Mouse (Mus musculus) thymus, postnatal 25 days (tissue): Measurements from ENCODE around the gene Tescl.
A peak's percentile ranks its signal among the peaks of the same experiment; 100 is the strongest.

Source experiments
- DNase-seq: peaks from one replicate; pipeline ENCODE4 v3.0.0; 2022

The Tescl gene

DNA sequence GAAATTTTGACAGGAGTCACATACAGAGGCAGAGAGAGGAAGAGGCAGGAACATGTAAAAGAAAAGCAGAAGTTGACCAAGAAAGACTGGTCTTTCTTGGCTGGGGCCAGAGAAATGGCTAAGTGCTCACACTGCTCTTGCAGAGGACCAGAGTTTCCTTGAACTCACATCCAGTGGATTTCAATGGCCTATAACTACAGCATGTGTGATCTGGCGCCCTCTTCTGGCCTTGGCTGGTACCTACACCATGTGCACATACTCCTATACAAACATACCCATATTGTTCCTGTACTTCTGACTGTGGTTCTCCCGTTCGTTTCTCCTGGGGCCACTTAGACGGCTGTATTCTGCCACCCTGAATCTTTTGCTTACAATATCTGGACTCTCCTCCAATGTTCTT, 27.3 kb upstream of the Tescl start:
- no peak for DNase-seq

DNA sequence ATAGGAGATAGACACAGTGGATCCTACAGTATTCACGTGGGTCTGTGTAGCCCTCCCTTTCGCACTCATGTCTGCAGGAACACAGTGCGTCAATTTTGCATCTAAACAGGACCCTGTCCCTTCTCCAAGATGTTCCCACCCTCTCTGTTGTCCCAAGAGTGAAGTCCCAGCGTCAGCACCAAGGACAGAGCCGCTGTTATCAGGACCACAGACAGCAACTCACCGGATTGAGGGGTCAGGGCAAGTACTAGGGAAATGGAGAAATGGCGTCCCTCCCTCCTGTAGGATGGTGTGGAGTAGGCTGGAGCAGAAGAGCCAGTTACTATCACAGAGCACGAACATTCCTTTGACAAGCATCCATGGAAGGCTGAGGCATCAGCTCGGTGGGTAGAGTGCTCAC, 25.5 kb upstream of the Tescl start:
- DNase-seq, result no peak

DNA sequence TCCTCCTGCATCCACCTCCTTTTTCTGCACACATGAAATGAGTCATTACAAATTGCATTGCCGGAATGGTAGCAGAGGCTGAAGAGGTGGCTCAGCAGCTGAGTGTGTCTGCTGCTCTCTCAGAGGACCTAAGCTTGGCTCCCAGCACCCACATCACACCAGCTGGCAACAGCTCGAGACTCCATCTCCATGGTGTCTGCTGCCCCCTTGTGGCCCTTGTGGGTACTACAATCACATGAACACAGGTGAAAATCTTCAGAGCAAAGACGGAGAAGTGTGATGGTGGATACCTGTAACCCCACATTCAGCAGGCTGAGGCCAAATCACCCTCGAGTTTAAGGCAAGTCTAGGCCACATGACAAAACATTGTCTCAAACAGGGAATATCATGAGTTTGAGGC, 24.2 kb upstream of the Tescl start:
- DNase-seq, result no peak

DNA sequence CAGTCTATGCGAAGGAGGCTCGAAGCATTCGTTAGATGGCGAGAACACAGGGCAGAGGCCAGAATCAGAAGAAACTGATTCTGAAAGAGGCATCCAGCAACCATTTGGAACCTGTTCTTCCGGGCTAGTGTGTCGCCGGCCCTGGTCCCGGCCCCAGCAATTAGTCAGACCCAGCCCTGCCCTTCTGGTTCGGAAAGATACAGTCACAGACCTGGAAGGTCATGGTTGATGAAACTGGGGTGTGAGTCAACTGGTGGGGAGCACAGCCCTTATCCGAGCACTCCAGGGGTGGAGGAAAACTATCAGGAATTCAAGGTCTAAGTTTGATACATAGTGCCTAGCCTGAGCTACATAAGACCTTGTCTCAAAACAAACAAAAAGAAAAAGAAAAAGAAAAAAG, 22.3 kb upstream of the Tescl start:
- no peak for DNase-seq

DNA sequence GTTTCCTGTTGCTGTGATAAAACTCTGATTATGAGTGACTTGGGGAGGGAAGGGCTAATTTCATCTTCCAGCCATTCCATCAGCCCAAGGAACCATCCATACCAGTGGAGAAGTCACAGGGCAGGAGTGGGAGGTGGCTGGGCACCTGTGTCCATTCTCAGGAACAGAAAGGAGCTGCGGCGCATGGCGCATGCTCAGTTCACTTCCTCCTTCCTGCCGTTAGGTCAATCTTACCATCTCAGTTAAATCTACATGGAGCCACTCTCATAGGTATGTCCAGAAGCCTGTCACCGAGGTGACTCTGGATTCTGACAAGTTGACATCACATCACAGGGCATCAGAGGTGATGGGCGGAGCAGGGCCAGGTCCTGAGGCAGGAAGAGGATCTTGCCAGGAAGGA, 21.9 kb upstream of the Tescl start:
- DNase-seq, result no peak

DNA sequence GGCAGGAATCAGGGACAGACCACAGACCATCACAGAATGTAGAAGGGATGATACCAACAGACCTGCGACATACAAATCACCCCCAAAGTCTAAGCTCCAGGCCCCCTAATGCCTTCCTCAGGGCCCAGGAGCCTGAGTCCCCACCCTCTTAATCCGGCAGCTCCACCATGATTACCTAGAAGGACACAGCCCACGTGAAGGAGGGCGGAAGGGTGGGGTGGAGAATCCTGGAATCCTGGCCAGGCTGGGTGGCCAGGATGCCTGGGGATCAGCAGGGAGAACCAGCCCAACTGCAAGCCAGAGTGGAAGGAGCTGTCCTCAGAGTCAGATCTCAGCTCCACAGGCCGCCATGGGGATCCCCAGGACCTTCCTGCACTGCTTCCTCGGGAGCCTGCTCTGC, 15.2 kb upstream of the Tescl start, which contains the start of gene Lypd5:
Gene Lypd5 (plus strand): TSS at position 301 of the 400 bp plus-strand sequence.
- DNase-seq, result no peak

DNA sequence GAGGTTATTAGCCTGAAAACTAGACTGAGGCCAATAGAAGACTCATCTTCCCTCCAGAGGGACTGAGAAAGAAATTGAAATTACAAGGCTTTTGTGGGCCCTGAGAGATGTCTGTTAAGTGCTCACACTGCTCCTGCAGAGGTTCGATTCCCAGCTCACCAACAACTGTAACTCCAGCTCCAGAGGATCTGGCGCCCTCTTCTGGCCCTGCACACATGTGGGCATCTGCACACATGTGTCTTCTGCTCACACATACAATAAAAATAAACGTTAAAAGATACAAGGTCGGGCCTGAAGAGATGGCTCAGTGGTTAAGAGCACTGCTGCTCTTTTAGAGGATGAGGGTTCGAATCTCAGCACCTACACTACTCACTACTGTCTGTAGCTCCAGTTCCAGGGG, 12.7 kb upstream of the Tescl start:
- DNase-seq, result no peak

DNA sequence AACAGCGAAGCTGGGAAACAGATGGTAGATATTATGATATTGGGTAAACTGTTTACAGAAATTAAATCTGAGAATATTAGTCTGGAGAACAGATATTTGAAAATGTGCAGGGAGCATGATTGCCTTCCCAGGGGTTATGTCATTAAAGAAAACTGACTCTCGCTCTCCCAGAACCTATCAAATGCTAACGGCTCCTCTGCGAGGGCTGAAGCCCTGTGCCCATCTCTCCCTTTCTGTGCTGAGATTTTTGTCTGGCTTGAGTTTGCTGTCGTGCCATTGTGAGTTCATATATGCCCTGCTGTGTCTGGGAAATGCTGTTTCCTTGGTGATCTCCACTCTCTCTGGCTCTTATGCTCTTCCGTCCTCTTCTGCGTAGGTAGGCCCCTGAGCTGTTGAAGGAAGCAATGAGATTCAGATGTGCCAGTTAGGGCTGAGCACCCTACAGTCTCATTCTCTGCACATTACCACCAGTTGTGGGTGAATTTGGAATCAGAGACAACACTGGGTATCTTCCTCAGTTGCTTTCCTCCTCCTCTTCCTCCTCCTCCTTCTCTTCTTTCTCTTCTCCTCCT, 10.1 kb upstream of the Tescl start:
- no peak for DNase-seq

DNA sequence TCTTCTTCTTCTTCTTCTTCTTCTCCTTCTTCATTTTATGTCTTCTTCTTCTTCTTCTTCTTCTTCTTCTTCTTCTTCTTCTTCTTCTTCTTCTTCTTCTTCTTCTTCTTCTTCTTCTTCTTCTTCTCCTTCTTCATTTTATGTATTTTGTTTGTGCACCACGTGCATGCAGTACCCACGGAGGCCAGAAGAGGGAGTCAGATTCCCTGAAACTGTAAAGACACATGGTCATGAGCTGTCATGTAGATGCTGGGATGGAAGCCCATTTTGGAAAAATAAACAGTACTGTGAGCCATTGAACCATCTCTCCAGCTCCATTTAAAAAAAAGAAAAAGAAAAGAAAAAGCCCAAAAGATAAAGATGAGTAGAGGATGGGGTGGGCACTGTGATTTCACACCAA, 4.5 kb upstream of the Tescl start:
- no peak for DNase-seq

DNA sequence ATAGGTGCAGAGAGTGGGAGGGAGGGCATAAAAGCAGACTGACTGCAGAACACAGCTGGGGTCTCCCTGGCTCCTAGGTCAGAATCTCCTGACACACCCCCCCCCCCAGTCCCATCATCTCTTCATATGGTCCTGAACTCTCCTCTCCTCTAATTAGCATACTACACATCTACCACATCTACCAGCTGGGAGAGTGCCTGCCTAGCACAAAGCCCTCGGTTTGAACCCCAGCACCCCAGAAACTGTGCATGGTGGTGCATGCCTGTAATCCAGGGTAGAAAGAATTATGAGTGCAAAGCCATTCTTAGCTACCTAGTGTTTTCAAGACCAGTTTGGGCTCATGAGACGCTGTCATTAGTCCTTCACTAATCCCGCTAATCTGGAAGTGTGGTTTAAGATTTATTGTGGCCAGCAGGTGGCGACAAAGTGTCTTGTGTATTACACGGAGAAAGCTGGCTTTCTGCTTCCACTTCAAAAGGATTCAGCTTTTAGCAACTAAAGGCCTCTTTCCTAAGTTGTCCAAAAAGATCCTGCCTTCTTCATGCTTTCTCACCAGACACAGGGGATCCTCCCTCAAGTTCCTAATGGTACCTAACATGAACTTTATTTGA, 2.1 kb upstream of the Tescl start:
- peak; percentile 70 for DNase-seq

DNA sequence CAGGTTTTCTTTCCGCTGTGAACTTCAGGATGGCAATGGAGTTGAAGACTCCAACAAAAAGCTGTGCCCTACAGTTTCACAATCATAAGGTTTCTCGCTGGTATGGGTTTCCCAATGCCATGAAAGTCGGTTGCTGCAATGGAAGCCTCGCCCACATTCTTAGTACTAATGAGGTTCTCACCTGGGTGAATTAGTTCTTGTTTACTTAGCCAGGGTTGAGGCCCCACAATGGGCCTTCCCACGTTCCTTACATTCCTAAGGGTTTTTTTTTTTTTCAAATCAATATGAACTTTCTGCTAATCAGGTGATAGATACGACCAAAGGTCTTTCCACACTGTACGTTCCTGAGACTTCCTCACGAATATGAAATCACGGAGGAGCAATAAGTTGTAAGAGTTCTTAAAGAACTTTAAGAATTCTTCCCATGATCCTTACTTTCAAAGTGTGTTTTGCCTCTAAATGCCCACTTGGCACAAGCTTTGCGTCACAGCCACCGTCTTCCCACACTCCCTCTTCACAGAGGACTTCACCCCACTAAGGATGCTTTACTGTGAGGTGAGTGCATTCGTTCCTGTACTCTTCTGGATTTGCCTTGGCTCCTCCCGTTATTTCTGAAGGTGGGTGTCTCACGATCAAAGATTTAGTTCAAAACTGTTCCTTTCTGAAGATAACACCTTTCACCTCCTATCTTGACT, 6.3 kb downstream of the Tescl start:
- DNase-seq, result no peak

DNA sequence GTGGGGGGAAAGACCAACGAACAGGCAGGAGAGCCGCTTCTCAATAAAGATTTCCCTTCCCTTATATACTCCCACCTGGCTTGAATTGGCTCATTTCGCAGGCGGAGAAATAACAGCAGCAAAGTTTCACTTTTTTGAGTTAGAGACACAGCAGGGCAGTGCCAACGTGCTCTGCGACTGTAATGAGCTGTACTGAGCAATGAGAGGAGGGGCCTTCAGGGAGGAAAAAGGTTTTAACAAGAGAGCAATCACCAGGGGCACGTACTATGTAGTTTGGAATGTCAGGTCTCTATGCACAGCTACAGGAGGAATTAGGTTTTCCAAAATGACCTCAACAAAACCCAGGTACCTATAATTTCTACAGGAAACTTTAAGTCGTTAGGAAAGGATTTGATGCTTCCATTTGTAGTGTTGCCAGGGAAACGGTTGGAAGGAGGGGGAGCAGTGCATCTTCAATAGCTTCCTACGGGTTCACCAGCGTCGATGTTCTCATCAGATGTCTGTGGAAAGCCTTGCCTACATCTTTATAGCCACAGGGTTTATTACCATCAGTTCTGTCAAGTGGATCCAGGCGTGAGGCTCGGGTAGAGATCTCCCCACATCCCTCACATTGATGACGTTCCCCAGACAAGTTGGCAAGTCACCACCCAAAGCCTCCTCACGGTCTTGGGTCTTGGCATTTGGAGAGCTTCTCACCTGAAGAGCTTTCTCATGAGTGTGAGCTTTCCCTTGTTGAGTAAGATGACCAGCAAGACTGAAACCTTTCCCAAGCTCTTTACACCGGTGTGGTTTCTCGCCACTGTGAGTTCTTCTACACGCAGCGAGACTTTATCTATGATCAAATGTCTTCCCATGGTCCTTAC, 7.2 kb downstream of the Tescl start:
- DNase-seq, result no peak

DNA sequence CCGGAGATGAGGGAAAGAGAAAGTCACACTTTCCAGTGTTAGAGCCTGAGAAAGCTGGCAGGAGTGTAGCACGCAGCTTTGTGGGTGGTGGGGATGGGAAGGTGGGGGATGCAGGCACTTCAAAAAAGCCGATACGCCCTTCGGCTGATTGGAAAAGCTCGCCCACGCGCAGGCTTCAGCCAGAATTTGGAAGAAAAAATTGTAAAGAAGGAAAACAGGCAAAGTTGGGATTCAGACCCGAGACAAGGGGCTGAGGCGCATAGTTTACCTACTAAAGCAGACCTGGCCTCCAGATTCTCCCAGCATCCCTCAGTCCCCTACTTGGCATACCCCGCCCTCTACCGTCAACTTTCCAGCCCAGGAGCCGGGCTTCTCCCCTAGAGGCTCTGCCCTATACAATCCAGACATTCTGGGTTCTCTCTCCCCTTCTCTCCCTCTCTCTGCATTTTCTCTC, 8.0 kb downstream of the Tescl start:
- DNase-seq, result no peak

DNA sequence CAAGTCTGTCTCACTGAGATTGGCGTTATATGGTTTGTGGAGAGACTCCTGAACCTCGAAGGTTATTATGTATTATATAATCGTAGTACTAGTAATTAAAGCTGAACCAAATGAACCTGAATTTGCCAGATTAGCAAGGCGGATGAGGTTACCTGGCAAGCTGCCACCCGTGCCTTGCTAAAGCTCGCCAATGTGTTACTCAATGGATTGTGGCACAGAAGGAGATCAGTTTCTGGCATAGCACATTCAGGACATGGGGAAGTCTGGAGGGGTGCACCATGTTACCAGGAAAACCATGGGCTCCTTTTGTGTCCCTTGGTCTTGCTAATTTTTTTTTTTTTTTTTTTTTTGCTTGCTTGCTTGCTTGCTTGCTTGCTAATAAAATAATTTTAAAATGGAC, 8.5 kb downstream of the Tescl start:
- no peak for DNase-seq

DNA sequence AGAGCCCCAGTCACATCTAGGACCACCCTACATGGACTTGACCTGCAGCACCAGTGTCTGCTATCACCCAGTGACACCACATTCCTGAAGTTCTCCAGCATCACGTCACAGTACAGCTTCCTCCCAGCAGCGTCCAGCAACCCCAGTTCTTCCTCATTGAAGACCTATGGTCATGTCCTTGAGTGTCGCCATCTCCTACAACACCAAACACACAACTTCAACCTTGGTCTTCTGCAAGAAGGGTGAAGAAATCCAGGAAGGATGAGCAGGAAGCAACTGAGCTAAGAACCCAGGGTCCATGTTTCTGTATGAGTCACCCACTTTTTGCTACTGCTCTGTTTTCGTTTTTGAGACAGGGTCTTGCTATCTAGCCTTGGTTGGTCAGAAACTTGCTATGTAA, 11.1 kb downstream of the Tescl start:
- DNase-seq, result no peak

DNA sequence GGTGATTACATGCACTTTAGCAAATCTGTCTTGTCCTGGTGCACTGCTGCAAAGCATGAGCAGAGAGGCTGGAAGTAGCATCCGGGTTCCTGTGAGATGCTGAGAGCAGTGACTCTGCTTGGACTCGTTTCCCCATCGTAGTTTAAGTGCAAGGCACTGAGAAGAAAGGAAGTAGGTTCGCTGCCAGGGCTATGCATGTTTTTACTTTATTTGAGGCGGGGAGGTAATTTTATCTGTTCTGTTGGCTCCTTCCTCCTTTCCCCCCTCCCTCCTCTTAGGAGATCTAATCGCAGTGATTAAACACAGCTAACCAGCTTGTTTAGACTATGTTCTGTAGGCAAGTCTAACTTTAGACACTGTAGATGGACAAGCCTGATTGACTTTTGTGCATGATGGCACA, 14.8 kb downstream of the Tescl start:
- no peak for DNase-seq

DNA sequence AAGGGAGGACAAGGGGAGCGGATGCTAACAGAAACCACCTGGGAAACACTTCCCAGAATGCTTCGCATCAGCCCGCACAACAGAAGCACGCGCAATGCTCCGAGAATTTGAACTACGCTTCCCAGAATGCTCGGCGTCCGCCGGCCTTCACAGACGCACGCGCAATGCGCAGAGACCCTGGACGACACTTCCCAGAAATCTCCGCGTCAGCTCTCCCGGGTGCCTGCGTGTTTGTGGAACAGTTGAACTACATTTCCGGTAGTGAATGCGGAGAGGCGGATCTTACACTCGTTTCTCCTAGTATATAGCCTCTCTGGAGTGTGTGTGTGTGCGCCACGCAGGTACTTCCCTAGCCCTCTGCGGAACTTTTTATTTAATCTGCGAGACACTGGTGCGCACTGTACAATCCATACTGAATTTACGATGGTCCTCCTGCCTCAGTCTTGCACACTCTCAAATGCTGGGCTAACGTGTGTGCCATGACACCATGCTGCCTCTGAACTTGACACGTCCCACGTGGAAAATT, 17.1 kb downstream of the Tescl start, which contains the start of gene Zfp94:
Gene Zfp94 (minus strand): TSS at position 100 of the 526 bp plus-strand sequence.
- peak; percentile 94 for DNase-seq

DNA sequence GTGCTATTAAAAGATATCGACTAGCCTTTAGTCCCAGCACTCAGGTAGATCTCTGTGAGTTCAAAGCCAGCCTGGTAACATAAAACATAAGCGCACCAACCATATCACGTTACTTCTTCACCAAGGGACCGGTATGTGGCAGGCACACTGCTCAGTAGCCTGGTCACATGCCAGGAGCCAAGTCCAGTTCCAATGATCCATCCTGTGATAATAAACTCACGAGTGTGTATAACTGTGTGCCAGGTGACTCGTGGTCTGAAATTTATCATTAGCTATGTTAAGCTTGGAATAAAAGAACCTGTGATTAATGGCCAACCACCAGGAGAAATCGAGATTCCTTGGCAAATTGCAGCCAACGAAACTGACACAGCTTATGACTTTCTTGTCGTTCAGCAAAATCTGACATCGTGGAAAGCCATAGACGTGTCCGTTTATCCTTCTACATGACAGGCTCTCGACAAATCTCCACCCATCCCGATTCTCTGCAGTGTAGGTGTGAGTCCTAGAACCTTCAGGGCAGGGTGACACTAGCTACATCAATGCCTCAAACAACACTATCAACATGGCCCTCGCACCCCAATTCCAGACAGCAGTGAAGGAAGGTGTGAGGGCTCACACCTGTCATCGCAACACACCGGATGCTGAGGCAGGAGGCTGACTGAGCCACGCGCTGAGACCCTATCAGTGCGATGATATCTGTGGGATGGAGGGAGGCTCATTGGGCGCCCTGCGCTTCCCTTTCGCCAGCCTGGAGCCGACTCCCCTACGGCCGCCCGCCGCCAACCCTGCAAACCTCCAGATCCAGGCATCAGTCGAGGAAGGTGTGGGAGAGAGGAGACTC, 17.8 kb downstream of the Tescl start:
- DNase-seq, result no peak

DNA sequence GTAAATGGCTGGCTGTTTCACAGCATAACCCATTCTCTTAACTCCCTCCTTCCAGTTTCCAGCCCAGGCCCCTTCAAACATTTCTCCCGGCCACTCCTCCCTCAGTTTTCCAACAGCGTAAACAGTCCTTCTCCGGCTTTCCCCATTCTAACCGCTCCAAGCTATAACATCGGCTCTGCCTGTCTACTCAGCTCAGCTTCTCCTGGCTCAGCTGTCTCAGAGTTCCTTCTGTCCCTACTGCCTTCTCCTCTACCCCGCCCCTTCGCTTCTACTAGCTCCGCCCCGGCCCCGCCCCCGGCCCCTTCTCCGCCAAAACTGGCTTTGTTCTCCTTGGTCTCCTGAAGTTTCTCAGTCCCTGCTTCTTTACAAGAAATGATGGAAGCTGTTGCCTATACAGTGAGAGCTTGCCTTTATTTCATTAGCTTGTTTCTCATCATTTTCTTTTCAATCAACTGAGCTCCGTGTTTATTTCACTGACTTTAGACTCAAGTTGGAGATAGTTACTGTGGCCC, 32.9 kb downstream of the Tescl start, which contains the start of gene Zfp61:
Gene Zfp61 (minus strand): TSS at position 462 of the 512 bp plus-strand sequence.
- peak; percentile 19 for DNase-seq

DNA sequence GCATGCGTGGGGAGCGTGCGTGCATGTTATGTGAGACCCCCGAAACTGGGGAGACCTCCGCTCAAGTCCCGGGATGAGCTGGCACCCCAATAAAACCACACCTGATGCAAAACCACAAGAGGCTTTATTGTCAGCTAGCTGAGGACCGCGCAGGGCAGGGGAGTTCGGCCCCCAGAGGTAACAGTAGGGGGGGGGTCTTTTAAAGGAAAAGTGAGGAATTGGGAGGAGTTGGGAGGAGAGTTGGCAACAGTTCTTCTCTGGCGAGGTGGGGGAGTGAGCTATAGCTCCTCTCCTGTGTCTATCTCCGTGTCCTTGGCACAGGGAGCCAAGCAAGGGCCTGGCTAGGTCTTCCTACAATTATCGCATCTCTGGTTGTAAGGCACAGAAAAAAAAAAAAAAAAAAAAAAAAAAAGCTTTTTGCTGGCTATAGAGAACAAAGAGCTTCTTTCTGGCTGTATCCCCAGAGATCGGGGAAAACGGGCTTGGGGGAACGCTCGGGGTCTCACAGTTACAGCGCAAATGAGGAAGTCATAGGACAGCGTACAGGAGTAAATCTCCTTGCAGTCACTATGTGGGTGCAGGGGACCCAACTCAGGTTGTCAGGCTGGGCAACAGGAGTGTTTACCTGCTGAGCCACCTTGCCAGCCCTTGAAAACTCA, 33.8 kb downstream of the Tescl start:
- no peak for DNase-seq

DNA sequence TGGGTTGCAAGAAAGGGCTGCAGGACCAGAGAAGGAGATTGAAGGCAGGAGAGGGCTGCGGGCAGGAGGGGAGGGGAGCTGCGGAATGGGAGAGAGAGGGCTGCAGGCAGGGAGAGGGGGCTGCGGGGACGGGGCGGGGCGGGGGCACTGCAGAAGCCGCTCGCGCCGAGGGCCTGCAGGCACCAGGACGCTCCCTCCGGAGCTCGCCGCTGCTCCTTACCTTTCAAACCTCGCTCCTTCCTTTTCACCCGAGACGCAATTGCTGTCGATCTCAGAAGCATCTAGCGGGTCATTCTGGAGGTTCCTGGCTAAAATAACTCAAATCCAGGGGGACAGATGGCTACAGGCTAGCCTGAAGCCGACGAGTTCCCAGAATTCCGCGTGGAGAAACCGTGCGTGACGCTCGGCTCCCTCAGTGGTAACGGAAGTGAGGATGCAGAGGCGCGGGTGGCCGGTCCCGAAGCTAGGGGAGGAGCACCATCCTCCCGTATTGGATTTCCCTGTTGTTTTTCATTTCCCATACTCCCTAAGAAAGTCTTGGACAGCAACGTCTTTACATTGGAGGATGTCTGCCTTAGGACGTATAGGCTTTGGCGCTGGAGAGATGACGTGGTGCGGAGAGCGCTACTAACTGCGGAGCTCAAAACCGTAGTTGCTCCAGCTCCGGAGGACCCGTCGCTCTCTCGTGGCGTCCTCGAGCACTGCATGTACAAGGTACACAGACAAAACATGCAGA, 34.6 kb downstream of the Tescl start:
- peak; percentile 78 for DNase-seq
